Mouse (Mus musculus) lung, adult 2 months (tissue): ENCODE measurements around the gene Mrpl14.

Experiments
- CTCF ChIP-seq: fragments of 200-500 bp; IDR thresholded peaks from 2 replicates; pipeline ENCODE4 v1.5.1; 2011; ENCODE audit warnings: mild to moderate bottlenecking, low read length, control low read depth; ENCODE audit not compliant: insufficient read depth
- POLR2A ChIP-seq: fragments of 200-500 bp; IDR thresholded peaks from 2 replicates; pipeline ENCODE4 v1.6.1; 2011; ENCODE audit warnings: low read depth, mild to moderate bottlenecking, control low read depth, low read length, borderline replicate concordance; ENCODE audit errors: extremely low read depth

GRCm38 (mm10) chr17:45735382-45736310 is 49.5 kb downstream of the Mrpl14 start:
- TF ChIP-seq CTCF (peak; percentile 86), POLR2A (no peak)
